Mouse (Mus musculus): ENCODE results near the gene Hexa. TPM values are rescaled to one million over a fixed set of nuclear protein-coding genes. Genes with fewer than 3 reads are reported as not detected.

The Hexa gene
- polyA plus RNA-seq, 1 experiment from 2014 or later: 67.1 TPM

DNA sequence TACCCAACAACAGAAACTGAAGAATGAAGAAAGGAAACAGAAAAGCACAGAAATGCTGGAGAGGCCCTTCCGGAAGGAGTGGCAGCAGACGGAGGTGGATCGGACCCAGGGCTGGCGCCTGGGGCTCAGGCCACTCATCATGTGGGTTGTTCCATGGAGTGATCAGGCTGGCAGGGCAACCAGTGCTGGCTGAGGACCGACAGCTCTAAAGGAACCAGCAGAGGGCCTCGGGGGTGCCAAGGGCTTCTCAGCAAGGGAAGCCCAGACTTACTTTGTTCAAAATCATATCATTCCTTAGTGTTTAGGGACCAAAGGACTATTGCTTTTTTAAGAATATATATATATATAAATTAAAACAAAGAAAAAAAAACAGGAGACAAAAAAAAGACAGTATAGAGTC lies 66.6 kb downstream of the Hexa start:
- H3K36me3 ChIP-seq: no peaks in the 10 kb centered on the region
- 64% methylated on average over 6 of the region's 6 CpGs for WGBS
- no peak for ATAC-seq (replicated peaks; ENCODE audit: low FRiP score)
- H3K4me2 ChIP-seq: no peak overlapping the region
- no peaks in the 10 kb centered on the region for H3K9me3 ChIP-seq (replicated peaks)
- no peak overlapping the region for H3K27ac ChIP-seq
- no peak overlapping the region for H3K9ac ChIP-seq
- no peak overlapping the region for H3K4me3 ChIP-seq (replicated peaks)
- H3K4me1 ChIP-seq: no peaks in the 10 kb centered on the region
- H3K27me3 ChIP-seq: peaks cover 19% of the 10 kb centered on the region

DNA sequence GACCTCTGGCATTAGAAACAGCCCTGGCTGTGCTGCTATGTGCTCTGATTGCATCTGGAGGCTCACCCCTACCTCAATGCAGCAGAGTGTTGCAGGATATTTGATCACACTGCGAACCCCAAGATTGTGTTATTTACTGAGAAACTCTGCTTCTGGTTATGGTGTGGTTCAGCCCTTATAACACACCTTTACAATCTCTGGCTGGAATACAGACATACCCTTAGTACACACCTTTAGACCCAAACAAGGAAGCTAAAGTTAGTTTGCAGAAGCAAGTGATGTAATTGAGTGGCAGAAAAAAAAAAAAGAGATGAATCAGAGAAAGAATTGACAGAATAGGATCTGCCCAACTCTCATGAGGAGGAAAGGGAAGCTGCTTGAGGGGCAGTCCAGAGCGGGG lies 71.6 kb downstream of the Hexa start:
- Histone ChIP-seq H3K36me3 (no peaks in the 10 kb centered on the region), H3K27ac (no peak overlapping the region), H3K9me3 (replicated peaks) (no peaks in the 10 kb centered on the region), H3K9ac (no peak overlapping the region), H3K4me3 (replicated peaks) (no peak overlapping the region), H3K4me2 (no peak overlapping the region), H3K4me1 (no peaks in the 10 kb centered on the region), H3K27me3 (no peaks in the 10 kb centered on the region)
- ATAC-seq (replicated peaks; ENCODE audit: low FRiP score): no peak
- 82% methylated on average over 2 of the region's 2 CpGs for WGBS

Other genes with a start within 250 kb of the Hexa start
- 38.5 and 39.2 TPM in 2 replicates for gene Adpgk, start 248.0 kb upstream of the Hexa start, polyA plus RNA-seq (2015; fragmentation: Nextera tagmentation; extraction: Ambion mirVana)
- 14.2 and 14.6 TPM in 2 replicates for gene Bbs4, start 186.0 kb upstream of the Hexa start, polyA plus RNA-seq (2015; fragmentation: Nextera tagmentation; extraction: Ambion mirVana)
- gene Arih1, start 52.9 kb upstream of the Hexa start, polyA plus RNA-seq (2015; fragmentation: Nextera tagmentation; extraction: Ambion mirVana): 16.3 and 18.4 TPM in 2 replicates
- gene Tmem202, start 307 bp downstream of the Hexa start, polyA plus RNA-seq (2015; fragmentation: Nextera tagmentation; extraction: Ambion mirVana): 0.26 TPM in 1 of 2 replicates, not detected in the other
- gene Celf6, start 38.4 kb downstream of the Hexa start, polyA plus RNA-seq (2015; fragmentation: Nextera tagmentation; extraction: Ambion mirVana): 0.69 and 2.5 TPM in 2 replicates
- 22.9 and 27.6 TPM in 2 replicates for gene Parp6, start 77.7 kb downstream of the Hexa start, polyA plus RNA-seq (2015; fragmentation: Nextera tagmentation; extraction: Ambion mirVana)
- 1,267 and 1,340 TPM in 2 replicates for gene Pkm, start 116.8 kb downstream of the Hexa start, polyA plus RNA-seq (2015; fragmentation: Nextera tagmentation; extraction: Ambion mirVana)
- gene Gramd2, start 140.6 kb downstream of the Hexa start, polyA plus RNA-seq (2015; fragmentation: Nextera tagmentation; extraction: Ambion mirVana): 0.95 and 1.0 TPM in 2 replicates
- gene Senp8, start 211.2 kb downstream of the Hexa start, polyA plus RNA-seq (2015; fragmentation: Nextera tagmentation; extraction: Ambion mirVana): 12.5 and 14.1 TPM in 2 replicates
- 15.1 and 18.7 TPM in 2 replicates for gene Myo9a, start 211.4 kb downstream of the Hexa start, polyA plus RNA-seq (2015; fragmentation: Nextera tagmentation; extraction: Ambion mirVana)

Measured in kidney, embryonic 15.5 days (tissue).